Mouse (Mus musculus): ENCODE results near the gene Tktl2.

Tktl2 gene

GRCm38 (mm10) chr8:66511537-66511936, at the start of gene Tktl2:
Tktl2 (plus strand) TSS chr8:66511756.
- no peak for DNase-seq

GRCm38 (mm10) chr8:66469821-66470220, 41.7 kb upstream of the Tktl2 start:
- DNase-seq: no peak

- DNase-seq: no peak
These were observed 34.7 kb upstream of the Tktl2 start for GRCm38 (mm10) chr8:66476880-66477279.

GRCm38 (mm10) chr8:66486084-66486763, 25.3 kb upstream of the Tktl2 start, which contains the start of gene Tma16:
Tma16 (minus strand) TSS chr8:66486530.
- DNase-seq: peak; percentile 95

GRCm38 (mm10) chr8:66488556-66488955, 23.0 kb upstream of the Tktl2 start:
- DNase-seq: no peak

GRCm38 (mm10) chr8:66490624-66491023, 20.9 kb upstream of the Tktl2 start:
- DNase-seq: no peak

- no peak for DNase-seq
These were observed 17.1 kb upstream of the Tktl2 start for GRCm38 (mm10) chr8:66494496-66494895.

- DNase-seq: peak; percentile 73
These were observed 15.8 kb upstream of the Tktl2 start for GRCm38 (mm10) chr8:66495726-66496125.

GRCm38 (mm10) chr8:66496998-66497577, 14.5 kb upstream of the Tktl2 start:
- DNase-seq: peak; percentile 72

GRCm38 (mm10) chr8:66503381-66503780, 8.2 kb upstream of the Tktl2 start:
- DNase-seq: no peak

GRCm38 (mm10) chr8:66519149-66519548, 7.6 kb downstream of the Tktl2 start:
- DNase-seq: no peak

GRCm38 (mm10) chr8:66520576-66520975, 9.0 kb downstream of the Tktl2 start:
- DNase-seq: no peak

GRCm38 (mm10) chr8:66550092-66550491, 38.5 kb downstream of the Tktl2 start:
- no peak for DNase-seq

Data from retina, postnatal 1 day (tissue).